ENCODE assay signal across 9 mouse cellular contexts in the genomic region with DNA sequence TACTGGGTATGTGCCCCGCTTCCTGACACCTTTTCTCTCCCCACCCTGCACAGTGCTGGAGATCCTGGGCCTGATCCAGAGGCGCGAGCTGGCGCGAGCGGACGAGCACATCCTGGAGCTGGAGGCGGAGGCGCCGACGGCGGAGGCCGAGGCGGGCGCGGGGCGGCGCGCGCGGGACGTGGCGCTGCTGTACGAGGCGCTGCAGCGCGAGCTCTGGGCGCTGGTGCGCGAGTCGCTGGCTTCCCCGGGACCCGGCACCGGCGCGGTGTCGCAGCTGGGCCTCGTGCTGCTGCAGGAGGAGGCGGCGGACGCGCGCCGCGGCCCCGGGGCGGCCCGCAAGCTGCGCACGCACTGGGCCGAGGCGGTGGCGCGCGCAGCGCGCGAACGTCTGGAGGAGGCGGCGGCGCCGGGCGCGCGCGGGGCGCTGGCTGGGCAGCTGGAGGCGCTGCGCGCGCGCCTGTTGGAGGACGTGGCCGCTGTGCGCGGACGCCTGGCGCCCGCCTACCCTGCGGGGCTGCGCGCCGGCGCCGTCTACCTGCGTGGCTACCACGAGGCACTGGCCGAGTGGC. TPM values are rescaled to one million over a fixed set of nuclear protein-coding genes. Genes with fewer than 3 reads are reported as not detected.
DNase-seq lines count a peak whose midpoint lies in the region; ATAC-seq and TF ChIP-seq lines count a peak whose summit lies in the region.
"Had no signal": no experiment of that assay in that cellular context is flagged by ENCODE, and none has a peak within 500 bp of the region (broad histone marks: within the 10 kb centered on the region; RNA-seq: fewer than 3 reads in every experiment).

No protein-coding gene starts in this region.

- peaks cover 80% of the 10 kb centered on the region for H3K27me3 ChIP-seq in CH12.LX (replicated peaks)
- H3K27me3 ChIP-seq in cerebellum, adult 2 months (ENCODE audit: control insufficient read depth, insufficient read depth, low read length) = peaks cover 1% of the 10 kb centered on the region; the same call in 1 of the 2 replicates
- peaks cover 49% of the 10 kb centered on the region for H3K27me3 ChIP-seq in lung, embryonic 14.5 days (ENCODE audit: insufficient read depth, low read length)

- no peak for TF ChIP-seq EP300 in CH12.LX (IDR thresholded peaks at IDR 0.05; ENCODE audit: low read length)

- no peak for TF ChIP-seq POLR2A in CH12.LX (IDR thresholded peaks at IDR 0.05; ENCODE audit: low read depth, low read length)
- no peak for TF ChIP-seq POLR2A in cerebellum, adult 2 months (IDR thresholded peaks at IDR 0.05; ENCODE audit: borderline replicate concordance, insufficient read depth, low read length)

- dilution Hi-C loops in CH12.LX (cut with MboI; ENCODE audit: extremely low pct_ligation_motif_present, extremely low pct_unique_long_range_greater_than_20kb, low sequenced_read_pairs) = no loop called here

- peaks cover 14% of the 10 kb centered on the region for H3K9me3 ChIP-seq in CH12.LX (replicated peaks; ENCODE audit: low read length)
- no peaks in the 10 kb centered on the region for H3K9me3 ChIP-seq in lung, embryonic 14.5 days (ENCODE audit: low read depth, low read length)

- peaks cover 5 to 16% of the 10 kb centered on the region in 2 experiments for H3K4me1 ChIP-seq in CH12.LX (ENCODE audit: control insufficient read depth in 1 of 2, insufficient read depth in 2 of 2)
- H3K4me1 ChIP-seq in cerebellum, adult 2 months (ENCODE audit: control insufficient read depth, insufficient read depth, low read length) = no peaks in the 10 kb centered on the region
- no peaks in the 10 kb centered on the region for H3K4me1 ChIP-seq in lung, embryonic 14.5 days (ENCODE audit: insufficient read depth)

- in situ Hi-C loops in CH12.LX (cut with MboI; ENCODE audit: low pct_ligation_motif_present, low pct_unique_long_range_greater_than_20kb, low sequenced_read_pairs) = no loop called here

- H3K79me2 ChIP-seq in CH12.LX (replicated peaks; ENCODE audit: control insufficient read depth, extremely low read depth, insufficient read depth, poor library complexity, severe bottlenecking) = no peaks in the 10 kb centered on the region

- intact Hi-C loops in heart, postnatal 36 days (cut with DNase I) = no loop called here

- H3K4me3 ChIP-seq in CH12.LX (replicated peaks in 1 of 3; ENCODE audit: low read depth in 2 of 3, low read length in 2 of 3, poor library complexity in 1 of 3) = no peak overlapping the region
- peak overlapping the region; percentile 40 for H3K4me3 ChIP-seq in cerebellum, adult 2 months (replicated peaks; ENCODE audit: insufficient read depth, low read depth, low read length)
- H3K4me3 ChIP-seq in lung, embryonic 14.5 days (ENCODE audit: low read depth, low read length) = peak overlapping the region; percentile 52

- no peak for DNase-seq in CH12.LX (ENCODE audit: extremely low read depth)
- peak; percentile 75 to 78 for DNase-seq in cerebellum, adult 2 months
- peak; percentile 71 to 82 for DNase-seq in heart, postnatal 36 days
- peak; percentile 75 to 83 for DNase-seq in layer of hippocampus, postnatal 10 days (ENCODE audit: low spot score in 2 of 2)
- peak; percentile 93 for DNase-seq in lung, embryonic 14.5 days
- DNase-seq in ovary, adult 18-20 months (ENCODE audit: low spot score) = peak; percentile 56
- DNase-seq in thymus, postnatal 0 days (ENCODE audit: low spot score) = peak; percentile 63

- H3K27ac ChIP-seq in CH12.LX (ENCODE audit: insufficient read depth, low read depth) = no peak overlapping the region
- H3K27ac ChIP-seq in cerebellum, adult 2 months (ENCODE audit: insufficient read depth, low read length) = no peak overlapping the region
- H3K27ac ChIP-seq in lung, embryonic 14.5 days (ENCODE audit: low read depth) = peak overlapping the region; percentile 67

- no peak overlapping the region for H3K9ac ChIP-seq in CH12.LX (ENCODE audit: insufficient read depth, low read depth)
- peak overlapping the region; percentile 60 for H3K9ac ChIP-seq in lung, embryonic 14.5 days

- 1% methylated on average over 79 of the region's 89 CpGs for WGBS in cerebellum, adult 2 months
- 1% methylated on average over 86 of the region's 89 CpGs for WGBS in lung, embryonic 14.5 days

- 0 out of 2 replicates have a peak overlapping the region, but pooled peaks have one; percentile 4 for H3K4me2 ChIP-seq in CH12.LX (ENCODE audit: insufficient read depth, low read depth, poor library complexity, severe bottlenecking)
- peak overlapping the region; percentile 88 for H3K4me2 ChIP-seq in lung, embryonic 14.5 days

- peak; percentile 92 for ATAC-seq in frontal cortex, adult (ENCODE audit: low TSS enrichment)
- peak; percentile 83 for ATAC-seq in lung, embryonic 14.5 days (ENCODE audit: insufficient read depth)
- ATAC-seq: Patski had no signal

- H3K36me3 ChIP-seq in CH12.LX (replicated peaks in 1 of 2; ENCODE audit: control insufficient read depth in 1 of 2, insufficient read depth in 1 of 2, low read length in 1 of 2) = no peaks in the 10 kb centered on the region
- H3K36me3 ChIP-seq in lung, embryonic 14.5 days (ENCODE audit: insufficient read depth) = no peaks in the 10 kb centered on the region

- no peak for TF ChIP-seq RAD21 in CH12.LX (IDR thresholded peaks at IDR 0.05; ENCODE audit: low read depth, low read length)

- TF ChIP-seq CTCF in CH12.LX (conservative IDR thresholded peaks at IDR 0.05 in 1 of 2, IDR thresholded peaks at IDR 0.05 in 1 of 2; ENCODE audit: low read depth in 2 of 2, low read length in 2 of 2) = no peak
- TF ChIP-seq CTCF in cerebellum, adult 2 months (IDR thresholded peaks at IDR 0.05; ENCODE audit: borderline replicate concordance, insufficient read depth, low read depth, low read length) = no peak
- no peak for TF ChIP-seq CTCF in lung, embryonic 14.5 days (IDR thresholded peaks at IDR 0.05; ENCODE audit: low read depth)

TF ChIP-seq in CH12.LX, 34 proteins besides CTCF, POLR2A, EP300 and RAD21:
- TF ChIP-seq GABPA (IDR thresholded peaks at IDR 0.05; ENCODE audit: insufficient replicate concordance, low read depth, low read length) (no peak), NRF1 (IDR thresholded peaks at IDR 0.05; ENCODE audit: low read depth, low read length) (no peak; the same call in 1 of the 2 replicates), ELF1 (IDR thresholded peaks at IDR 0.05; ENCODE audit: low read depth, low read length) (no peak), NELFE (IDR thresholded peaks at IDR 0.05; ENCODE audit: low read depth, low read length) (no peak), JUND (conservative IDR thresholded peaks at IDR 0.05; ENCODE audit: low read depth, low read length) (no peak), SMC3 (IDR thresholded peaks at IDR 0.05; ENCODE audit: low read depth, low read length) (no peak), PAX5 (IDR thresholded peaks at IDR 0.05; ENCODE audit: low read length) (no peak), E2F4 (IDR thresholded peaks at IDR 0.05; ENCODE audit: insufficient replicate concordance, low read depth, low read length) (no peak)
TF ChIP-seq in CH12.LX: peak in this region for 0.

RNA-seq across cellular contexts. Expression of gene Exoc3l2, which starts 10.8 kb away (rescaled TPM):
- total RNA-seq in CH12.LX (2012; rRNA removed) (0.08 TPM in 2 replicates), CH12.LX (2014; rRNA removed) (not detected in 2 replicates)
- not detected in 2 replicates for polyA plus RNA-seq in CH12.LX (2012; ENCODE audit: insufficient read length, low read depth)
- polyA plus RNA-seq in cerebellum, adult 2 months (2012; rRNA removed) = 0.21 and 0.57 TPM in 2 replicates
- total RNA-seq in heart, postnatal 36 days (2021) = under 1 TPM; 0.78 to 0.84 TPM
- total RNA-seq in layer of hippocampus, postnatal 10 days (2021) = 1 to 10 TPM in 1 of 2 experiments, under 1 TPM in 1; 0.69 to 1.1 TPM
- polyA plus RNA-seq in lung, embryonic 14.5 days (2014; fragmentation: Nextera tagmentation; extraction: Ambion mirVana) = 1.7 and 2.2 TPM in 2 replicates
- 0.74 and 0.78 TPM in 2 replicates for polyA plus RNA-seq in thymus, postnatal 0 days (2015; fragmentation: Nextera tagmentation; extraction: Ambion mirVana)
- polyA plus RNA-seq: Patski had no signal

RNA-seq across cellular contexts. Expression of gene Mark4, which starts 15.3 kb away (rescaled TPM):
- total RNA-seq in CH12.LX (2012; rRNA removed) = 5.2 and 7.3 TPM in 2 replicates
- total RNA-seq in CH12.LX (2014; rRNA removed) = 1.7 and 1.9 TPM in 2 replicates
- 9.6 and 11.9 TPM in 2 replicates for polyA plus RNA-seq in CH12.LX (2012; ENCODE audit: insufficient read length, low read depth)
- polyA plus RNA-seq in cerebellum, adult 2 months (2012; rRNA removed) = 50.3 and 52.8 TPM in 2 replicates
- total RNA-seq in heart, postnatal 36 days (2021) = 10 to 100 TPM; 25.7 to 27.2 TPM
- 100 to 1,000 TPM; 115 to 132 TPM for total RNA-seq in layer of hippocampus, postnatal 10 days (2021)
- 8.7 and 11.1 TPM in 2 replicates for polyA plus RNA-seq in lung, embryonic 14.5 days (2014; fragmentation: Nextera tagmentation; extraction: Ambion mirVana)
- 6.7 and 9.0 TPM in 2 replicates for polyA plus RNA-seq in thymus, postnatal 0 days (2015; fragmentation: Nextera tagmentation; extraction: Ambion mirVana)

RNA-seq across cellular contexts. Expression of gene Bloc1s3, which starts 34.2 kb away (rescaled TPM):
- 5.1 and 6.7 TPM in 2 replicates for total RNA-seq in CH12.LX (2012; rRNA removed)
- total RNA-seq in CH12.LX (2014; rRNA removed) = 6.9 and 8.0 TPM in 2 replicates
- 3.8 and 4.9 TPM in 2 replicates for polyA plus RNA-seq in CH12.LX (2012; ENCODE audit: insufficient read length, low read depth)
- polyA plus RNA-seq in cerebellum, adult 2 months (2012; rRNA removed) = 8.6 and 9.2 TPM in 2 replicates
- total RNA-seq in heart, postnatal 36 days (2021) = 1 to 10 TPM; 2.3 to 2.5 TPM
- total RNA-seq in layer of hippocampus, postnatal 10 days (2021) = 1 to 10 TPM; 6.9 to 8.2 TPM
- polyA plus RNA-seq in lung, embryonic 14.5 days (2014; fragmentation: Nextera tagmentation; extraction: Ambion mirVana) = 1.1 and 1.7 TPM in 2 replicates
- 2.7 and 4.0 TPM in 2 replicates for polyA plus RNA-seq in thymus, postnatal 0 days (2015; fragmentation: Nextera tagmentation; extraction: Ambion mirVana)

RNA-seq across cellular contexts. Expression of gene Trappc6a, which starts 34.2 kb away (rescaled TPM):
- total RNA-seq in CH12.LX (2012; rRNA removed) (114 and 201 TPM in 2 replicates), CH12.LX (2014; rRNA removed) (72.2 and 77.8 TPM in 2 replicates)
- polyA plus RNA-seq in CH12.LX (2012; ENCODE audit: insufficient read length, low read depth) = 37.2 and 41.1 TPM in 2 replicates
- polyA plus RNA-seq in cerebellum, adult 2 months (2012; rRNA removed) = 23.0 and 26.2 TPM in 2 replicates
- 10 to 100 TPM; 32.9 to 37.4 TPM for total RNA-seq in heart, postnatal 36 days (2021)
- total RNA-seq in layer of hippocampus, postnatal 10 days (2021) = 10 to 100 TPM; 22.3 to 24.6 TPM
- polyA plus RNA-seq in lung, embryonic 14.5 days (2014; fragmentation: Nextera tagmentation; extraction: Ambion mirVana) = 77.3 and 83.5 TPM in 2 replicates
- polyA plus RNA-seq in thymus, postnatal 0 days (2015; fragmentation: Nextera tagmentation; extraction: Ambion mirVana) = 86.5 and 92.5 TPM in 2 replicates

RNA-seq across cellular contexts. Expression of gene Nkpd1, which starts 43.7 kb away (rescaled TPM):
- total RNA-seq in CH12.LX (2012; rRNA removed) (0.92 and 1.9 TPM in 2 replicates), CH12.LX (2014; rRNA removed) (0.59 and 1.1 TPM in 2 replicates)
- 2.1 and 2.3 TPM in 2 replicates for polyA plus RNA-seq in CH12.LX (2012; ENCODE audit: insufficient read length, low read depth)
- polyA plus RNA-seq in cerebellum, adult 2 months (2012; rRNA removed) = 1.3 and 1.8 TPM in 2 replicates
- not detected for total RNA-seq in heart, postnatal 36 days (2021)
- 1 to 10 TPM in 1 of 2 experiments, under 1 TPM in 1; 0.94 to 1.0 TPM for total RNA-seq in layer of hippocampus, postnatal 10 days (2021)
- 0.11 TPM in 2 replicates for polyA plus RNA-seq in lung, embryonic 14.5 days (2014; fragmentation: Nextera tagmentation; extraction: Ambion mirVana)
- polyA plus RNA-seq in thymus, postnatal 0 days (2015; fragmentation: Nextera tagmentation; extraction: Ambion mirVana) = 0.24 and 0.42 TPM in 2 replicates

Comparison
In these comparisons a context has a peak if more than half of its experiments do, and no peak if none do; other contexts are left out.
1. H3K4me3 ChIP-seq: peak in cerebellum, adult 2 months (single experiment) and lung, embryonic 14.5 days (single experiment); none in CH12.LX (0 of 3).